Mouse (Mus musculus) fibroblast of lung, adult 2 months (primary cell): ENCODE results near the gene Gm45808.
"Not testable (repeated sequence)": the region's sequence is repeated elsewhere in the genome, so short reads cannot be mapped to it uniquely, and the experiment has no call there.

ENCODE experiments used
- DNase-seq: peaks from one replicate; pipeline ENCODE4 v3.0.0-alpha.2; 2011; ENCODE audit warnings: low read depth

Gm45808 gene

GRCm38 (mm10) chr7:45467090-45467670, 19.4 kb downstream of the Gm45808 start:
- no peak for DNase-seq

GRCm38 (mm10) chr7:45466283-45467089, 20.1 kb downstream of the Gm45808 start, which contains the start of gene Bax:
Bax (minus strand) TSS chr7:45466898.
- DNase-seq = peak; percentile 86

GRCm38 (mm10) chr7:45465549-45465948, 21.1 kb downstream of the Gm45808 start:
- no peak for DNase-seq

- DNase-seq = no peak
Observed at GRCm38 (mm10) chr7:45465112-45465511, 21.5 kb downstream of the Gm45808 start.

GRCm38 (mm10) chr7:45463987-45464778, 22.4 kb downstream of the Gm45808 start:
- no peak for DNase-seq

- not testable (repeated sequence) for DNase-seq
Observed at GRCm38 (mm10) chr7:45462868-45463267, 23.7 kb downstream of the Gm45808 start.

- DNase-seq = no peak
Observed at GRCm38 (mm10) chr7:45462325-45462724, 24.3 kb downstream of the Gm45808 start.

- no peak for DNase-seq
Observed at GRCm38 (mm10) chr7:45461781-45462180, 24.8 kb downstream of the Gm45808 start.

GRCm38 (mm10) chr7:45461326-45461725, 25.3 kb downstream of the Gm45808 start:
- DNase-seq = no peak

- DNase-seq = peak; percentile 92
Observed at GRCm38 (mm10) chr7:45460860-45461314, 25.7 kb downstream of the Gm45808 start.

- DNase-seq = no peak
Observed at GRCm38 (mm10) chr7:45460377-45460776, 26.2 kb downstream of the Gm45808 start.

- peak; percentile 95 for DNase-seq
Observed at GRCm38 (mm10) chr7:45459564-45460140, 27.0 kb downstream of the Gm45808 start, which contains the start of gene Ftl1. Ftl1 (minus strand) TSS chr7:45459884.

- DNase-seq = no peak
Observed at GRCm38 (mm10) chr7:45458748-45459563, 27.7 kb downstream of the Gm45808 start.

GRCm38 (mm10) chr7:45457204-45458060, 29.2 kb downstream of the Gm45808 start:
- no peak for DNase-seq

GRCm38 (mm10) chr7:45456721-45457203, 29.8 kb downstream of the Gm45808 start:
- DNase-seq = no peak

GRCm38 (mm10) chr7:45455932-45456696, 30.5 kb downstream of the Gm45808 start:
- DNase-seq = no peak

GRCm38 (mm10) chr7:45454971-45455370, 31.6 kb downstream of the Gm45808 start:
- no peak for DNase-seq

GRCm38 (mm10) chr7:45451344-45451982, 35.1 kb downstream of the Gm45808 start:
- DNase-seq = no peak

GRCm38 (mm10) chr7:45449974-45450373, 36.6 kb downstream of the Gm45808 start:
- no peak for DNase-seq
